Mouse (Mus musculus): Measurements from ENCODE around the gene Pth2. TPM values are rescaled to one million over a fixed set of nuclear protein-coding genes. Genes with fewer than 3 reads are reported as not detected.

Pth2 gene
- polyA plus RNA-seq, 1 experiment from 2014 or later: not detected

- Histone ChIP-seq H3K27me3 (replicated peaks; ENCODE audit: control insufficient read depth, insufficient read depth, low read length) (no peaks in the 10 kb centered on the region), H3K9me3 (ENCODE audit: control insufficient read depth, low read length) (no peaks in the 10 kb centered on the region), H3K4me2 (ENCODE audit: low read depth, low read length) (no peak overlapping the region), H3K27ac (replicated peaks; ENCODE audit: low read depth, low read length) (no peak overlapping the region), H3K36me3 (ENCODE audit: control insufficient read depth, insufficient read depth, low read length) (no peaks in the 10 kb centered on the region), H3K9ac (ENCODE audit: low read depth, low read length) (no peak overlapping the region), H3K4me1 (ENCODE audit: control insufficient read depth, insufficient read depth, low read length) (no peaks in the 10 kb centered on the region), H3K4me3 (ENCODE audit: low read depth, low read length) (no peak overlapping the region)
- WGBS: 55% methylated on average over 10 of the region's 10 CpGs
- ATAC-seq (ENCODE audit: low read depth) (no peak), DNase-seq (ENCODE audit: low spot score) (no peak)
Observed at GRCm38 (mm10) chr7:45202654-45203053, 21.9 kb downstream of the Pth2 start.

- 9% methylated on average over 44 of the region's 44 CpGs for whole genome bisulfite sequencing
- Histone ChIP-seq H3K4me3 (ENCODE audit: low read depth, low read length) (peak within 1 kb of the TSS; percentile 43), H3K36me3 (ENCODE audit: control insufficient read depth, insufficient read depth, low read length) (no peaks in the 10 kb centered on the region), H3K27ac (replicated peaks; ENCODE audit: low read depth, low read length) (no peak within 1 kb of the TSS), H3K4me1 (ENCODE audit: control insufficient read depth, insufficient read depth, low read length) (no peaks in the 10 kb centered on the region), H3K9me3 (ENCODE audit: control insufficient read depth, low read length) (0 out of 2 replicates have a peak, but pooled peaks cover 3% of the 10 kb centered on the region), H3K4me2 (ENCODE audit: low read depth, low read length) (peak within 1 kb of the TSS; percentile 57), H3K27me3 (replicated peaks; ENCODE audit: control insufficient read depth, insufficient read depth, low read length) (no peaks in the 10 kb centered on the region), H3K9ac (ENCODE audit: low read depth, low read length) (peak within 1 kb of the TSS; percentile 55)
- DNase-seq (ENCODE audit: low spot score): peak; percentile 100
- peak; percentile 99 for ATAC-seq (ENCODE audit: low read depth)
Observed at GRCm38 (mm10) chr7:45204380-45205143, 23.8 kb downstream of the Pth2 start, which contains the start of gene Ccdc155. Gene Ccdc155, minus strand, starts transcription at chr7:45204892.

GRCm38 (mm10) chr7:45208260-45208659, 27.5 kb downstream of the Pth2 start:
- Histone ChIP-seq H3K27ac (replicated peaks; ENCODE audit: low read depth, low read length) (no peak overlapping the region), H3K9me3 (ENCODE audit: control insufficient read depth, low read length) (0 out of 2 replicates have a peak, but pooled peaks cover 3% of the 10 kb centered on the region), H3K27me3 (replicated peaks; ENCODE audit: control insufficient read depth, insufficient read depth, low read length) (peaks cover 21% of the 10 kb centered on the region), H3K9ac (ENCODE audit: low read depth, low read length) (no peak overlapping the region), H3K4me1 (ENCODE audit: control insufficient read depth, insufficient read depth, low read length) (no peaks in the 10 kb centered on the region), H3K4me3 (ENCODE audit: low read depth, low read length) (no peak overlapping the region), H3K36me3 (ENCODE audit: control insufficient read depth, insufficient read depth, low read length) (no peaks in the 10 kb centered on the region), H3K4me2 (ENCODE audit: low read depth, low read length) (no peak overlapping the region)
- DNase-seq (ENCODE audit: low spot score) (no peak), ATAC-seq (ENCODE audit: low read depth) (no peak)
- WGBS: 77% methylated on average over 6 of the region's 6 CpGs

- H3K9me3 ChIP-seq (ENCODE audit: control insufficient read depth, low read length): 0 out of 2 replicates have a peak, but pooled peaks cover 3% of the 10 kb centered on the region
- no peak overlapping the region for H3K4me3 ChIP-seq (ENCODE audit: low read depth, low read length)
- no peaks in the 10 kb centered on the region for H3K36me3 ChIP-seq (ENCODE audit: control insufficient read depth, insufficient read depth, low read length)
- WGBS: 73% methylated on average over 10 of the region's 10 CpGs
- H3K4me2 ChIP-seq (ENCODE audit: low read depth, low read length): no peak overlapping the region
- H3K4me1 ChIP-seq (ENCODE audit: control insufficient read depth, insufficient read depth, low read length): peaks cover 4% of the 10 kb centered on the region; the same call in 1 of the 2 replicates
- DNase-seq (ENCODE audit: low spot score) (no peak), ATAC-seq (ENCODE audit: low read depth) (no peak)
- H3K27me3 ChIP-seq (replicated peaks; ENCODE audit: control insufficient read depth, insufficient read depth, low read length): peaks cover 21% of the 10 kb centered on the region
- H3K27ac ChIP-seq (replicated peaks; ENCODE audit: low read depth, low read length): no peak overlapping the region
- H3K9ac ChIP-seq (ENCODE audit: low read depth, low read length): no peak overlapping the region
Observed at GRCm38 (mm10) chr7:45211070-45211469, 30.3 kb downstream of the Pth2 start.

- Histone ChIP-seq H3K9ac (ENCODE audit: low read depth, low read length) (no peak within 1 kb of the TSS), H3K27me3 (replicated peaks; ENCODE audit: control insufficient read depth, insufficient read depth, low read length) (peaks cover 21% of the 10 kb centered on the region), H3K27ac (replicated peaks; ENCODE audit: low read depth, low read length) (no peak within 1 kb of the TSS), H3K4me2 (ENCODE audit: low read depth, low read length) (peak within 1 kb of the TSS; percentile 35), H3K36me3 (ENCODE audit: control insufficient read depth, insufficient read depth, low read length) (no peaks in the 10 kb centered on the region), H3K9me3 (ENCODE audit: control insufficient read depth, low read length) (0 out of 2 replicates have a peak, but pooled peaks cover 3% of the 10 kb centered on the region), H3K4me1 (ENCODE audit: control insufficient read depth, insufficient read depth, low read length) (peaks cover 5% of the 10 kb centered on the region), H3K4me3 (ENCODE audit: low read depth, low read length) (0 out of 2 replicates have a peak within 1 kb of the TSS, but pooled peaks have one; percentile 1)
- 7% methylated on average over 17 of the region's 17 CpGs for WGBS
- DNase-seq (ENCODE audit: low spot score) (no peak), ATAC-seq (ENCODE audit: low read depth) (no peak)
Observed at GRCm38 (mm10) chr7:45211851-45212251, 31.1 kb downstream of the Pth2 start, which contains the start of gene Dkkl1. Gene Dkkl1, minus strand, starts transcription at chr7:45212147.

GRCm38 (mm10) chr7:45212356-45212755, 31.6 kb downstream of the Pth2 start:
- H3K4me3 ChIP-seq (ENCODE audit: low read depth, low read length): no peak overlapping the region
- no peak for DNase-seq (ENCODE audit: low spot score)
- H3K4me1 ChIP-seq (ENCODE audit: control insufficient read depth, insufficient read depth, low read length): peaks cover 10% of the 10 kb centered on the region
- H3K36me3 ChIP-seq (ENCODE audit: control insufficient read depth, insufficient read depth, low read length): peaks cover 3% of the 10 kb centered on the region; the same call in 1 of the 2 replicates
- H3K9me3 ChIP-seq (ENCODE audit: control insufficient read depth, low read length): 0 out of 2 replicates have a peak, but pooled peaks cover 3% of the 10 kb centered on the region
- no peak for ATAC-seq (ENCODE audit: low read depth)
- 0 out of 2 replicates have a peak overlapping the region, but pooled peaks have one; percentile 35 for H3K4me2 ChIP-seq (ENCODE audit: low read depth, low read length)
- H3K27me3 ChIP-seq (replicated peaks; ENCODE audit: control insufficient read depth, insufficient read depth, low read length): peaks cover 21% of the 10 kb centered on the region
- H3K9ac ChIP-seq (ENCODE audit: low read depth, low read length): no peak overlapping the region
- 73% methylated on average over 7 of the region's 7 CpGs for WGBS
- H3K27ac ChIP-seq (replicated peaks; ENCODE audit: low read depth, low read length): no peak overlapping the region

GRCm38 (mm10) chr7:45213708-45214107, 32.9 kb downstream of the Pth2 start:
- Histone ChIP-seq H3K4me3 (ENCODE audit: low read depth, low read length) (no peak overlapping the region), H3K4me2 (ENCODE audit: low read depth, low read length) (no peak overlapping the region), H3K9me3 (ENCODE audit: control insufficient read depth, low read length) (no peaks in the 10 kb centered on the region), H3K4me1 (ENCODE audit: control insufficient read depth, insufficient read depth, low read length) (peaks cover 12% of the 10 kb centered on the region), H3K27ac (replicated peaks; ENCODE audit: low read depth, low read length) (no peak overlapping the region), H3K36me3 (ENCODE audit: control insufficient read depth, insufficient read depth, low read length) (peaks cover 16% of the 10 kb centered on the region), H3K9ac (ENCODE audit: low read depth, low read length) (no peak overlapping the region), H3K27me3 (replicated peaks; ENCODE audit: control insufficient read depth, insufficient read depth, low read length) (peaks cover 21% of the 10 kb centered on the region)
- ATAC-seq (ENCODE audit: low read depth) (no peak), DNase-seq (ENCODE audit: low spot score) (no peak)
- 62% methylated on average over 5 of the region's 5 CpGs for WGBS

GRCm38 (mm10) chr7:45215673-45216441, 35.1 kb downstream of the Pth2 start, which contains the start of gene Tead2:
Gene Tead2, plus strand, starts transcription at chr7:45215753.
- peak; percentile 60 for ATAC-seq (ENCODE audit: low read depth)
- peak; percentile 81 for DNase-seq (ENCODE audit: low spot score)
- Histone ChIP-seq H3K36me3 (ENCODE audit: control insufficient read depth, insufficient read depth, low read length) (peaks cover 38% of the 10 kb centered on the region), H3K9me3 (ENCODE audit: control insufficient read depth, low read length) (no peaks in the 10 kb centered on the region), H3K9ac (ENCODE audit: low read depth, low read length) (peak within 1 kb of the TSS; percentile 98), H3K4me1 (ENCODE audit: control insufficient read depth, insufficient read depth, low read length) (peaks cover 12% of the 10 kb centered on the region), H3K4me2 (ENCODE audit: low read depth, low read length) (peak within 1 kb of the TSS; percentile 92), H3K27ac (replicated peaks; ENCODE audit: low read depth, low read length) (peak within 1 kb of the TSS; percentile 98), H3K27me3 (replicated peaks; ENCODE audit: control insufficient read depth, insufficient read depth, low read length) (peaks cover 16% of the 10 kb centered on the region), H3K4me3 (ENCODE audit: low read depth, low read length) (peak within 1 kb of the TSS; percentile 94)
- 0% methylated on average over 41 of the region's 55 CpGs for WGBS

Measured in embryonic facial prominence, embryonic 14.5 days (tissue).